Mouse (Mus musculus) hindbrain, embryonic 10.5 days (tissue): ENCODE measurements around the gene Spats2l. TPM values are rescaled to one million over a fixed set of nuclear protein-coding genes. Genes with fewer than 3 reads are reported as not detected.

ENCODE experiments used
- DNase-seq: peaks from one replicate; pipeline ENCODE4 v3.0.0-alpha.2; 2017; ENCODE audit warnings: low spot score
- H3K27ac ChIP-seq: fragments of 300-500 bp; sonication (generic); 2 replicates; pipeline ENCODE4 v1.5.1; 2016; ENCODE audit warnings: mild to moderate bottlenecking, moderate library complexity
- H3K27me3 ChIP-seq: fragments of 300-500 bp; sonication (generic); 2 replicates; pipeline ENCODE4 v1.6.1; 2016; ENCODE audit warnings: mild to moderate bottlenecking; ENCODE audit not compliant: poor library complexity, insufficient read depth, severe bottlenecking
- H3K36me3 ChIP-seq: fragments of 300-500 bp; sonication (generic); 2 replicates; pipeline ENCODE4 v1.6.1; 2016; ENCODE audit warnings: mild to moderate bottlenecking, moderate library complexity
- H3K4me1 ChIP-seq: fragments of 300-500 bp; sonication (generic); replicated peaks from 2 replicates; pipeline ENCODE4 v1.6.1; 2016; ENCODE audit warnings: mild to moderate bottlenecking
- H3K4me3 ChIP-seq: fragments of 300-500 bp; sonication (generic); 2 replicates; pipeline ENCODE4 v1.5.1; 2016; ENCODE audit warnings: mild to moderate bottlenecking, moderate library complexity
- H3K9me3 ChIP-seq: fragments of 300-500 bp; sonication (generic); 2 replicates; pipeline ENCODE4 v1.6.1; 2016; ENCODE audit warnings: mild to moderate bottlenecking, moderate library complexity
- WGBS: fragments of 180-500 bp; shearing (Covaris S2); methylation state at CpG from one replicate; pipeline ENCODE4 v1.1.7; 2016; 5-methylcytosine and 5-hydroxymethylcytosine counted together
- polyA plus RNA-seq: library from polyadenylated mRNA; unstranded; fragments of >200 nt; fragmentation: Nextera tagmentation; extraction: Ambion mirVana; gene quantifications from 2 replicates; pipeline ENCODE4 v1.2.1, GENCODE M21; 2016

The Spats2l gene
- polyA plus RNA-seq, 1 experiment from 2014 or later = 29.7 TPM

- H3K27me3 ChIP-seq = no peaks in the 10 kb centered on the region
- no peak overlapping the region for H3K4me3 ChIP-seq
- no peaks in the 10 kb centered on the region for H3K36me3 ChIP-seq
- no peak overlapping the region for H3K27ac ChIP-seq
- 86% methylated on average over 4 of the region's 4 CpGs for WGBS
- H3K4me1 ChIP-seq = no peaks in the 10 kb centered on the region
- DNase-seq = no peak
- no peaks in the 10 kb centered on the region for H3K9me3 ChIP-seq
These were observed 144.6 kb downstream of the Spats2l start for GRCm38 (mm10) chr1:57918567-57918966.

- Histone ChIP-seq H3K27me3 (no peaks in the 10 kb centered on the region), H3K27ac (no peak overlapping the region), H3K4me1 (no peaks in the 10 kb centered on the region), H3K36me3 (no peaks in the 10 kb centered on the region), H3K9me3 (no peaks in the 10 kb centered on the region), H3K4me3 (no peak overlapping the region)
- 61% methylated on average over 1 of the region's 1 CpGs for WGBS
- DNase-seq = no peak
These were observed 160.3 kb downstream of the Spats2l start for GRCm38 (mm10) chr1:57934287-57934686.

DNA sequence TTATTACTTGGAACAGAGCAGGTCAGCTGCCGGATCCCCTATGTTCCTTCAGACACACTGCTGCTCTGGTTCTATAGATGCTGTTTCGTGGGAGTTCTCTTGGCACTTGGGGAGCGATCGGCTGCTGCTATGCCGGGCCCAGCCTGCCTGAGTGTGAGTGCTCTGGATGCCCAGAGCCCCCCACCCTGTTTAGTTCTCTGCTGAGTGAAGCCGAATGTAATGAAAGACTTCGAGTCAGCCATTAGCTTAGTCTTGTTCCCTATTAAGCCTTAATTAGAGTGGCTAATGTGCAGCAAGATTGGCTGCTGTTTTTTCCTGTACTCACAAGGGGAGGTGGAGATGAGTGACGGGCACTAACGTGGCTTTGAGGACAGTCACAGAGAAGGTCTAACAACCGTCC lies 166.7 kb downstream of the Spats2l start:
- H3K27me3 ChIP-seq = no peaks in the 10 kb centered on the region
- peaks cover 20% of the 10 kb centered on the region for H3K4me1 ChIP-seq
- no peak overlapping the region for H3K4me3 ChIP-seq
- 61% methylated on average over 10 of the region's 10 CpGs for WGBS
- H3K27ac ChIP-seq = no peak overlapping the region
- no peaks in the 10 kb centered on the region for H3K36me3 ChIP-seq
- no peaks in the 10 kb centered on the region for H3K9me3 ChIP-seq
- no peak for DNase-seq

DNA sequence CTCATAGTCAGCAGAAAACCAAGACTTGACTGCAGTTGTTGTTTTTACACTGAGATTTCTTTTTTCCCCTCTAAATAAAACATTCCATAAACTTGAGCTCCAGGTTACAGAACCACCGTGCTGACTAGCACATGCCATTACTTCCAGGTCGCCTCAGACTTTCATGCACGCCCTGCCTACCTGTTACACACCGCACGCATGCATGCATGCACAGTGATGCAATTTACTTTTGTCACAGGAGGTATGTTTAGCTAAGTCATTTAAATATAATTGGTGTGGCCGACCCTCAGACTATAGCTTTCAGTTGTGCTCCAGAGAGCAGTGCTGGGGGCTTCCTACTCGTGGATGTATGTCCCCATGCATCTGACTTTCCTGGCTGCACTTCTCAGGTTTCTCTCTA lies 167.1 kb downstream of the Spats2l start:
- Histone ChIP-seq H3K36me3 (no peaks in the 10 kb centered on the region), H3K27me3 (no peaks in the 10 kb centered on the region), H3K4me3 (no peak overlapping the region), H3K27ac (no peak overlapping the region), H3K4me1 (peaks cover 20% of the 10 kb centered on the region), H3K9me3 (no peaks in the 10 kb centered on the region)
- DNase-seq = no peak
- WGBS = 76% methylated on average over 7 of the region's 7 CpGs

DNA sequence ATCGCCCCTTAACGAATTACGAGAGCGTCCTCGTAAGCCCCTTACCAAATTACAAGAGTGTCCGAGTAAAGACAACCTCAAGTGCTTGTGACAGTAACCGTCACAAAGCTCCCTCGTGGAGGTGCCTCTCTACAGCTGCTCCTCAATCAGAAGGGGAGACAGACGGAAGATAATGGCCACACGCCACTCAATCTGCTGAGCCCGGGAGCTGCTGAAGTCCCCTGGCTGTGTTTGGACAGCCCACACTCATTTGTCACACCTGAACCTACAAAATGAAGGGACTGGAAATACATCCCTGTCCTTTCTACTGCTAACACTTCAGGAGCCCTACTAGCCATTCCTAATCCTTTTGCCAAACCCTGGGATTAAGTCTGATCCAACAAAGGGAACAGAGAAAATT lies 167.8 kb downstream of the Spats2l start:
- H3K27me3 ChIP-seq = no peaks in the 10 kb centered on the region
- WGBS = 51% methylated on average over 11 of the region's 11 CpGs
- H3K9me3 ChIP-seq = no peaks in the 10 kb centered on the region
- no peak overlapping the region for H3K4me3 ChIP-seq
- no peak overlapping the region for H3K27ac ChIP-seq
- DNase-seq = no peak
- H3K36me3 ChIP-seq = 0 out of 2 replicates have a peak, but pooled peaks cover 4% of the 10 kb centered on the region
- peaks cover 20% of the 10 kb centered on the region for H3K4me1 ChIP-seq

DNA sequence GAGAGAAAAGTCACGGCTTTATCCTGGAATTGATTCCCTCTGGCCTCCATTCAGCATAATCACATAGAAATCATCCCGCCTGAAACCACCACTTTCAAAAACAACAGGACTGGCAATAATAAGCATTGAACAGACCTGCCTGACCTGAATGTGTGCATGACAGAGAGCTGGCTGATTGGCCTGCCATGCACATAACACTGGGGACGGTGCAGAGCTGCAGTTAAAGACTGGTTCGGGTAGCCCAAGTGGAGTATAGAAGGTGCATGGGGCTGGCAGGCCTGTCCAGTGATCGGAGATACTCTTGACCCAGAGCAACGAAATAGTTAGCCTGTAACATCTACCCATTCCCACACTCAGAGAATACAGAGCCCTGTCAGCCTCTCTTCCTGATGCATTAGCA lies 168.3 kb downstream of the Spats2l start:
- no peak for DNase-seq
- no peaks in the 10 kb centered on the region for H3K27me3 ChIP-seq
- H3K4me1 ChIP-seq = peaks cover 20% of the 10 kb centered on the region
- WGBS = 80% methylated on average over 6 of the region's 6 CpGs
- H3K36me3 ChIP-seq = 0 out of 2 replicates have a peak, but pooled peaks cover 4% of the 10 kb centered on the region
- no peak overlapping the region for H3K4me3 ChIP-seq
- H3K9me3 ChIP-seq = no peaks in the 10 kb centered on the region
- no peak overlapping the region for H3K27ac ChIP-seq

DNA sequence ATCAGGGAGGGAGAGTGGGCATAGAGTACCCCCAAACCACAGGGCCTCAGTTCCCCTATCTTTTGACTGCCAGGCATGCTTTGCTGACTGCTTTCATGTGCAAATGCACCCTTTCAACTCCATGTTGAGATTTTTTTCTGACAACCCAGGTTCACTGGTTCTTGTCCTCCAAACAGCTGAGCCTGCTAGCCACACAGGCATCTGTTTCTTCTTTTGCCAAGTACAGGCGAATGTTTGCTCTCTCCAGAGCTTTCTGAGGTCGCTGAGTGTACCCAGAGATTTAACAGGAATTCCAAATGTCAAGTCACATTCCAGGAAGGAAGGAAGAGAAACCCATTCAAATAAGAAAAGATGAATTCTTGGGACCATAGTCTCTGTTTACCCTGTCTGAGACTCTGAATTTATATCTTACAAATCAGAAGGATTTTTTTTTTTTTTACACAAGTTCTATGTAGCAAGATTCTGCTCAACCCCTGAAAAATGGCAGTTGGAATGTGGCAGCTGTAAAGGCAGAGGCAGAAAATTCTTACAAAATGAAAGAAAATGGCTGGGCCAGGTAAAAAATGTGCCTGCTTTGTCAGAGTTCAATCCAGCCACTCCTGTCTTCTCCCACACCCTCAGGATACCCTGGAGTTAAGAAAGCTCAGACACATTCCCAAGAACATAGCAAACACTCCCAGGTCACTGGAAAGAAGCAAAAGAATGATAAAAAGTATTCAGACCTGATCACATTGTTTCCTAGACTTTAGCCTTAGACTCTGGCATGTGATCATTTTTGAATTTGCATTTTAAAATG lies 173.8 kb downstream of the Spats2l start:
- Histone ChIP-seq H3K4me3 (no peak overlapping the region), H3K27me3 (no peaks in the 10 kb centered on the region), H3K4me1 (peaks cover 31% of the 10 kb centered on the region), H3K27ac (0 out of 2 replicates have a peak overlapping the region, but pooled peaks have one; percentile 16), H3K36me3 (0 out of 2 replicates have a peak, but pooled peaks cover 4% of the 10 kb centered on the region), H3K9me3 (no peaks in the 10 kb centered on the region)
- DNase-seq = no peak
- WGBS = 44% methylated on average over 2 of the region's 2 CpGs

- 22% methylated on average over 1 of the region's 1 CpGs for WGBS
- H3K36me3 ChIP-seq = 0 out of 2 replicates have a peak, but pooled peaks cover 8% of the 10 kb centered on the region
- no peak overlapping the region for H3K27ac ChIP-seq
- DNase-seq = no peak
- peaks cover 31% of the 10 kb centered on the region for H3K4me1 ChIP-seq
- no peaks in the 10 kb centered on the region for H3K9me3 ChIP-seq
- H3K4me3 ChIP-seq = no peak overlapping the region
- H3K27me3 ChIP-seq = no peaks in the 10 kb centered on the region
These were observed 175.2 kb downstream of the Spats2l start for GRCm38 (mm10) chr1:57949195-57949594.

- no peaks in the 10 kb centered on the region for H3K27me3 ChIP-seq
- H3K9me3 ChIP-seq = no peaks in the 10 kb centered on the region
- H3K4me3 ChIP-seq = no peak overlapping the region
- WGBS = 67% methylated on average over 5 of the region's 5 CpGs
- peaks cover 31% of the 10 kb centered on the region for H3K4me1 ChIP-seq
- peaks cover 12% of the 10 kb centered on the region; the same call in 1 of the 2 replicates for H3K36me3 ChIP-seq
- H3K27ac ChIP-seq = no peak overlapping the region
- DNase-seq = no peak
These were observed 175.8 kb downstream of the Spats2l start for GRCm38 (mm10) chr1:57949716-57950115.

- WGBS = 96% methylated on average over 4 of the region's 4 CpGs
- Histone ChIP-seq H3K27ac (no peak overlapping the region), H3K36me3 (peaks cover 28% of the 10 kb centered on the region), H3K27me3 (no peaks in the 10 kb centered on the region), H3K4me1 (peaks cover 28% of the 10 kb centered on the region), H3K9me3 (no peaks in the 10 kb centered on the region), H3K4me3 (no peak overlapping the region)
- no peak for DNase-seq
These were observed 178.5 kb downstream of the Spats2l start for GRCm38 (mm10) chr1:57952509-57952908.

- 89% methylated on average over 16 of the region's 16 CpGs for WGBS
- no peak overlapping the region for H3K27ac ChIP-seq
- no peak for DNase-seq
These were observed 179.8 kb downstream of the Spats2l start for GRCm38 (mm10) chr1:57953586-57954375.

DNA sequence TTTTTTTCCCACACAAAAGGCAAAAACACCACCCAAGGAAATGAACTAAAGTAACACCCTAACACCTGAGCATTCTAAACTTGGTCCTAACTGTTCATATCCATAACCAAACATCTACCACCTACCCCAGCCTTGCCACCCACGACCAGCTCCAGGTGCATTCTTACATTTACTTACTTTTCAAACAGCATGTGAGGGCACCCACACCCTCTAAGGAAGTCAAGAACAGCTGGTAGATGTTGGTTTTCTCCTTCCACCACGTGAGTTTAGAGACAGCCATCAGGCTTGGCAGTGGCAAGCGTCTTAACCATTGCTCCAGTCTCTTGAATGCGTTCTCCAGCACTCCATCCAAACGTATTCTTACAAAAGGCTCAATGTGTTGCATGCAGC lies 180.4 kb downstream of the Spats2l start:
- Histone ChIP-seq H3K36me3 (peaks cover 42% of the 10 kb centered on the region), H3K27ac (no peak overlapping the region), H3K4me3 (no peak overlapping the region), H3K27me3 (no peaks in the 10 kb centered on the region), H3K4me1 (peaks cover 16% of the 10 kb centered on the region), H3K9me3 (no peaks in the 10 kb centered on the region)
- WGBS = 88% methylated on average over 5 of the region's 5 CpGs
- no peak for DNase-seq

More at GRCm38 (mm10) chr1:57953586-57954375, 179.8 kb downstream of the Spats2l start:
- Histone ChIP-seq H3K27me3 (no peaks in the 10 kb centered on the region), H3K4me3 (no peak overlapping the region), H3K9me3 (no peaks in the 10 kb centered on the region), H3K4me1 (peaks cover 18% of the 10 kb centered on the region), H3K36me3 (peaks cover 36% of the 10 kb centered on the region)

DNA sequence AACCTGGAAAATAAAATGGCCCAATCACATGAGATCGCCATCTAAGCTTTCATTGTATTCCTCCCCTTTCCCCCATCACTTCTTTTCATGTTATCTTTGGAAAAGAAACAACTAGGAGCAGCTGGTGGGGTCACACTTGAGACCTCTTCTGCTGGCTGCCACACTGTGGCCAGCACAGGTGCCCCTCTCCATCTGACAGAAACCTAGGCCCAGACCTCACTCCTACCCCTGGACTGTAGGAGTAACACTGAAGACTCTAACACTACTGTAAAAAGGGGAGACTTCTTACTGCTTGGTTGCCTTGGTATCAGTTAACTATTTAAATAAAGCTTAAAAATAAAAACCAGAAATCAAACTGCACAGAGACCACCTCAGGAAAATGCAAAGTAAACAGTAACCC lies 181.8 kb downstream of the Spats2l start:
- WGBS = 95% methylated on average over 1 of the region's 1 CpGs
- Histone ChIP-seq H3K9me3 (no peaks in the 10 kb centered on the region), H3K4me1 (peaks cover 16% of the 10 kb centered on the region), H3K27ac (no peak overlapping the region), H3K27me3 (no peaks in the 10 kb centered on the region), H3K36me3 (peaks cover 56% of the 10 kb centered on the region), H3K4me3 (no peak overlapping the region)
- DNase-seq = no peak
